In genomic region chr1:177684901-177685300, GRCm38 (mm10) we compare ENCODE assay signal across 9 mouse cellular contexts. TPM values are rescaled to one million over a fixed set of nuclear protein-coding genes. Genes with fewer than 3 reads are reported as not detected.
DNase-seq lines count a peak whose midpoint lies in the region; ATAC-seq and TF ChIP-seq lines count a peak whose summit lies in the region.
"Had no signal": no experiment of that assay in that cellular context is flagged by ENCODE, and none has a peak within 500 bp of the region (broad histone marks: within the 10 kb centered on the region; RNA-seq: fewer than 3 reads in every experiment).

No protein-coding gene starts in this region.

- H3K4me1 ChIP-seq in intestine, postnatal 0 days (replicated peaks; ENCODE audit: control insufficient read depth, insufficient read depth, low read length) = no peaks in the 10 kb centered on the region
- no peaks in the 10 kb centered on the region for H3K4me1 ChIP-seq in kidney, embryonic 16.5 days (ENCODE audit: insufficient read depth, low read length)

- H3K4me3 ChIP-seq in intestine, postnatal 0 days (ENCODE audit: low read depth, low read length) = no peak overlapping the region
- H3K4me3 ChIP-seq in kidney, embryonic 16.5 days (ENCODE audit: low read length) = no peak overlapping the region

- H3K27ac ChIP-seq in intestine, postnatal 0 days (ENCODE audit: low read depth, low read length) = no peak overlapping the region
- H3K27ac ChIP-seq in kidney, embryonic 16.5 days (ENCODE audit: low read length) = no peak overlapping the region

- no peak overlapping the region for H3K9ac ChIP-seq in intestine, postnatal 0 days (ENCODE audit: low read depth, low read length)
- no peak overlapping the region for H3K9ac ChIP-seq in kidney, embryonic 16.5 days (replicated peaks; ENCODE audit: low read length)

- H3K9me3 ChIP-seq in intestine, postnatal 0 days (ENCODE audit: control insufficient read depth) = no peaks in the 10 kb centered on the region
- no peaks in the 10 kb centered on the region for H3K9me3 ChIP-seq in kidney, embryonic 16.5 days (ENCODE audit: low read length)

- H3K4me2 ChIP-seq in intestine, postnatal 0 days (replicated peaks; ENCODE audit: low read depth) = no peak overlapping the region
- no peak overlapping the region for H3K4me2 ChIP-seq in kidney, embryonic 16.5 days (replicated peaks; ENCODE audit: low read depth, low read length)

- 9% methylated on average over 3 of the region's 3 CpGs for WGBS in intestine, postnatal 0 days
- 8% methylated on average over 3 of the region's 3 CpGs for WGBS in kidney, embryonic 16.5 days

- no peak for ATAC-seq in intestine, postnatal 0 days
- ATAC-seq in neutrophil, adult 5-6 weeks (ENCODE audit: extremely low read depth, insufficient number of reproducible peaks, low FRiP score, poor library complexity, severe bottlenecking) = peak; percentile 64; the same call in 1 of the 2 replicates
- ATAC-seq in kidney, embryonic 16.5 days (ENCODE audit: low FRiP score, low TSS enrichment) = no peak; the same call in 1 of the 2 replicates

- intact Hi-C loops in heart, postnatal 25 days (cut with DNase I) = loop anchor here (1.0 to 10.0 kb wide), 4 partner anchors 43 to 810 kb away; no protein-coding TSS in a partner anchor

- no peaks in the 10 kb centered on the region for H3K27me3 ChIP-seq in intestine, postnatal 0 days (replicated peaks; ENCODE audit: control insufficient read depth, insufficient read depth, low read length)
- H3K27me3 ChIP-seq in kidney, embryonic 16.5 days (ENCODE audit: insufficient read depth, low read length) = no peaks in the 10 kb centered on the region

- TF ChIP-seq CTCF in intestine, postnatal 0 days (IDR thresholded peaks at IDR 0.05; ENCODE audit: low read depth) = peak; percentile 72

- peak; percentile 49 for DNase-seq in heart, adult 8-10 months (ENCODE audit: low spot score)
- DNase-seq in heart, postnatal 25 days (ENCODE audit: low spot score) = no peak
- peak; percentile 11 to 38 for DNase-seq in thymus, postnatal 10 days (ENCODE audit: low spot score in 2 of 2)
- no peak for DNase-seq in thymus, postnatal 4 days
- peak; percentile 86 for DNase-seq in embryo, embryonic 10 days (ENCODE audit: low spot score)

- H3K36me3 ChIP-seq in intestine, postnatal 0 days (ENCODE audit: control insufficient read depth, insufficient read depth) = no peaks in the 10 kb centered on the region
- no peaks in the 10 kb centered on the region for H3K36me3 ChIP-seq in kidney, embryonic 16.5 days (ENCODE audit: insufficient read depth, low read length)

RNA-seq across cellular contexts. Expression of gene 1700016C15Rik, which starts 44.7 kb away (rescaled TPM):
- not detected for total RNA-seq in heart, adult 8-10 months (2022)
- total RNA-seq in heart, postnatal 25 days (2021) = not detected
- 11.6 and 13.6 TPM in 2 replicates for polyA plus RNA-seq in intestine, postnatal 0 days (2015; fragmentation: Nextera tagmentation; extraction: Ambion mirVana)
- not detected in 2 replicates for total RNA-seq in neutrophil, adult 5-6 weeks (2017)
- polyA plus RNA-seq in kidney, embryonic 16.5 days (2015; fragmentation: Nextera tagmentation; extraction: Ambion mirVana) = 0.55 and 0.71 TPM in 2 replicates
- total RNA-seq: heart, postnatal 36 days had no signal

Comparison
In these comparisons a context has a peak if more than half of its experiments do, and no peak if none do; other contexts are left out.
1. DNase-seq: peak in heart, adult 8-10 months (single experiment), thymus, postnatal 10 days (2 of 2) and embryo, embryonic 10 days (single experiment); none in heart, postnatal 25 days (single experiment) and thymus, postnatal 4 days (single experiment).